Mouse (Mus musculus) small intestine, adult 2 months (tissue): Measurements from ENCODE around the gene Pygb. TPM values are rescaled to one million over a fixed set of nuclear protein-coding genes. Genes with fewer than 3 reads are reported as not detected.

Experiments
- H3K27ac ChIP-seq: fragments of 200-500 bp; 2 replicates; pipeline ENCODE4 v1.5.1; 2012; ENCODE audit warnings: low read depth, low read length, control low read depth, inconsistent platforms; ENCODE audit not compliant: insufficient read depth
- H3K27me3 ChIP-seq: fragments of 200-500 bp; 2 replicates; pipeline ENCODE4 v1.6.1; 2012; ENCODE audit warnings: mild to moderate bottlenecking, moderate library complexity, low read length, inconsistent platforms; ENCODE audit not compliant: control insufficient read depth, insufficient read depth
- H3K36me3 ChIP-seq: fragments of 200-500 bp; 2 replicates; pipeline ENCODE4 v1.6.1; 2012; ENCODE audit warnings: mild to moderate bottlenecking, low read length, control low read depth, inconsistent platforms; ENCODE audit not compliant: control insufficient read depth, insufficient read depth
- H3K4me1 ChIP-seq: fragments of 200-500 bp; 2 replicates; pipeline ENCODE4 v1.6.1; 2012; ENCODE audit warnings: low read length, inconsistent platforms, mixed read lengths; ENCODE audit not compliant: control insufficient read depth, insufficient read depth, insufficient read length
- H3K4me3 ChIP-seq: fragments of 200-500 bp; 2 replicates; pipeline ENCODE4 v1.5.1; 2012; ENCODE audit warnings: low read depth, mild to moderate bottlenecking, control low read depth, inconsistent platforms, low read length, moderate library complexity
- CTCF ChIP-seq: fragments of 200-500 bp; IDR thresholded peaks from 2 replicates; pipeline ENCODE4 v1.5.1; 2012; ENCODE audit warnings: low read depth, mild to moderate bottlenecking, control low read depth, inconsistent platforms, low read length, moderate library complexity, mixed read lengths; ENCODE audit not compliant: insufficient replicate concordance, insufficient read length; ENCODE audit errors: extremely low read depth
- POLR2A ChIP-seq: fragments of 200-500 bp; IDR thresholded peaks from 2 replicates; pipeline ENCODE4 v1.6.1; 2012; ENCODE audit warnings: low read depth, mild to moderate bottlenecking, control low read depth, inconsistent platforms, low read length, moderate library complexity
- WGBS: fragments of 180-500 bp; shearing (Covaris S2); methylation state at CpG from one replicate; pipeline ENCODE4 v1.1.7; 2018; 5-methylcytosine and 5-hydroxymethylcytosine counted together
- polyA plus RNA-seq: library from polyadenylated mRNA; depleted of rRNA; stranded (reverse); fragments of >200 nt; gene quantifications from 2 replicates; pipeline ENCODE4 v1.2.3, GENCODE M21; 2012; rRNA removed

Gene Pygb
- polyA plus RNA-seq, 1 experiment: 20.5 TPM

DNA sequence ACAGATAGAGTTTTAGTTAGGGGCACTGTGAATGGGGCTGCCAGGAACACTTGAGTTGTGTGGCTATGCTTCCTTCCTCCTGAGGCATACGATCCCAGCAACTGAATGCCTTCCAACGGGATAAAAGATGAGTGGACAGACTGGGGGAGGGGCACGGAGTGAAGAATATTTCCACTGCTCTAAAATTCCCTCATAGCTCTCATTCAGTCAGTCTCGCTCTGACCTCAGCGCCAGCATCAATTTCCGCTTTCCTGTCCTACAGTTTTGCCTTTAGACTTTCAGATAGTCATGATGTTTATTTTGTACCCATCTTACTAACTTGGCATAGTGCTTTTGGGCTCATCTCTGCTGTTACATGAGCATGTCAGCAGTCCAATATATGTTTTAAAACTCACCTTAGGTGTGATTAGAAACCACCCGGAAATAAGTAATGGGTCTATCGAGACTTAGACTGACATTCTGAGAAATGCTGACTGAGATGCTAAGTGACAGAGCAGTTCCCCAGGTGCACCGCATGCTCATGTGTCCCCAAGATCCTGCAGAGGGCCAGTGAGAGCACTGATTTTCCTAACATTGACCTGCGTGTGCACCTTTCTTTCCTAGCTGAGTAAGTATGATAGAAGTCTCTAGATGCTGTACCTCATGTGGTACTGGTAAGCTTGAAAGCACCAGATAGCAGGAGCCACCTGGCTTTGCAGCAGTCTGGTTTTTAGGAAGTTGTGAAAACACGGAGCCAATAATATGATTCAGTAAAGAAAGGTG lies 73.4 kb downstream of the Pygb start:
- peaks cover 5% of the 10 kb centered on the region; the same call in 1 of the 2 replicates for H3K4me1 ChIP-seq
- TF ChIP-seq CTCF (no peak), POLR2A (no peak)
- no peaks in the 10 kb centered on the region for H3K27me3 ChIP-seq
- WGBS: 75% methylated on average over 11 of the region's 11 CpGs
- H3K36me3 ChIP-seq: 0 out of 2 replicates have a peak, but pooled peaks cover 2% of the 10 kb centered on the region
- H3K27ac ChIP-seq: no peak overlapping the region
- H3K4me3 ChIP-seq: no peak overlapping the region

DNA sequence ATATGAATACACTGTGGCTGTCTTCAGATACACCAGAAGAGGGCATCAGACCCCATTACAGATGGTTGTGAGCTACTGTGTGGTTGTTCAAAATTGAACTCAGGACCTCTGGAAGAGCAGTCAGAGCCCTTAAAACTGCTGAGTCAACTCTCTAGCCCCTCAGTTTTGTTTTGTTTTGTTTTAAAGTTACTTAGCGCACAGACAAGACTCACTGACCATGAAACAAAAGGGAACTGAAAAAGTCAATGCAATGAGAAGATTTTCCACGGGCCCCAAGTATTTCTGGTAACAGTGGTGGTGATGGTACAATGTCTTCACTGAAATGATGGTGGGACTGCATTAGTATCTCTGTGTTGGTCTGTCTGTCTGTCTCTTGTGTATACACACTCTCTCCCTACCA lies 74.6 kb downstream of the Pygb start:
- Histone ChIP-seq H3K27me3 (no peaks in the 10 kb centered on the region), H3K27ac (no peak overlapping the region), H3K4me3 (no peak overlapping the region), H3K4me1 (peaks cover under 1% of the 10 kb centered on the region; the same call in 1 of the 2 replicates), H3K36me3 (0 out of 2 replicates have a peak, but pooled peaks cover 2% of the 10 kb centered on the region)
- WGBS: 84% methylated on average over 2 of the region's 2 CpGs
- no peak for TF ChIP-seq POLR2A
- TF ChIP-seq CTCF: no peak

DNA sequence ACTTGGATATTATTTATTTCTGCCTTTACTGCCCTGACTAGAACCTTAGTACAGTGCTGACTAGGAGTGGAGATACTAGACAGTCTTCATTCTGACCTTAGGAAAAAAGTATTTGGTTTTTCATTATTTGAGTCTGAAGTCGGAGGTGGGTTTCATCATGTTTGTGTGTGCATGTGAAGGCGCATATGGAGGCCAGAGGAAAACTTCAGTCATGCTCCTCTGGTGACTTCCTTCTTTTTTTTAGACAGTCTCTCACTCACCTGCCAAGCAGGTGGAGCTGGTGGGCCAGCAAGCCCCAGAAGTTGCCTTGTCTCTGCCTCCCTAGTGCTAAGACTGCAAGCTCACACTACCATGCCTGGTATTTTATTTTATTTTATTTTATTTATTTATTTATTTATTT lies 80.5 kb downstream of the Pygb start:
- Histone ChIP-seq H3K4me3 (no peak overlapping the region), H3K4me1 (no peaks in the 10 kb centered on the region), H3K27ac (no peak overlapping the region), H3K27me3 (no peaks in the 10 kb centered on the region), H3K36me3 (no peaks in the 10 kb centered on the region)
- TF ChIP-seq CTCF: no peak
- TF ChIP-seq POLR2A: no peak
- WGBS: 96% methylated on average over 2 of the region's 2 CpGs

DNA sequence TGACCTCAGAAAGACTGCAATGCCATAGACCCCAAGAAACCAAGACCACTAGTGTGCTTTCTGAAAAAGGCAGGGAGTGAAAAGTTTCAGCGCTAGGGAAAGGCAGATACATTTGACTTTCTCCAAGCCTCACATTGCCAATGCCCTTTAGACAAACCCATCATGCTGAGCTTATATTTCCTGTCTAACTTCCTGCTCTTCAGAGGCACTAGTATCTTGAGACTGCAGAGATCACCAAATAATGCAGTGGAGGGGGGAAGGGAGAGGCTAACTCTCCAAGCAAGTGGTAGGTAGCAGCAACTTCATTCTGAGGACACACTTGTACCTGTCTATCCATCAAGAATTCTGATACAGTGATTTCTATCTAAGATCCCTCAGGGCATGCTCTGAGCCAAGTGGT lies 82.9 kb downstream of the Pygb start:
- Histone ChIP-seq H3K4me3 (no peak overlapping the region), H3K4me1 (no peaks in the 10 kb centered on the region), H3K27ac (no peak overlapping the region), H3K36me3 (no peaks in the 10 kb centered on the region), H3K27me3 (no peaks in the 10 kb centered on the region)
- no peak for TF ChIP-seq POLR2A
- TF ChIP-seq CTCF: no peak
- WGBS: 87% methylated on average over 1 of the region's 1 CpGs

DNA sequence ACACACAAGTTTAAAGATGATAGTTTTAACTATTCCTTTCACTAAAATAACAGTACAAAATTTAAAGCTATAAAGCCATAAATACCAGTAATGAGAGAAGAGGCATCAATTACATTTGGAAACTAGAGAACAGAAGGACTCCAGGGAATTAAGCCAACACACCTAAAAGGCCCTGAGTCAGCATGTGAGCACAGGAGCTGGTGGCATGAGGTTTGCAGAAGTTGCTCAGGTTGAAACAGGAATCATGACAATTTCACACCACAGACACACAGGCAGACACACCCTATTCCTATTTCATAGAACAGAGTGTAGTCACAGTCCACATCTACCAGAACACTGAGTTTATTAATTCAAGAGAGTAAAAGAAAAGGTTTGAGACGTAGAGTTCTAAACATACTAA lies 88.0 kb downstream of the Pygb start:
- WGBS: 89% methylated on average over 1 of the region's 1 CpGs
- Histone ChIP-seq H3K27me3 (no peaks in the 10 kb centered on the region), H3K4me3 (no peak overlapping the region), H3K36me3 (peaks cover 2% of the 10 kb centered on the region; the same call in 1 of the 2 replicates), H3K27ac (no peak overlapping the region), H3K4me1 (no peaks in the 10 kb centered on the region; the same call in 1 of the 2 replicates)
- no peak for TF ChIP-seq POLR2A
- no peak for TF ChIP-seq CTCF

DNA sequence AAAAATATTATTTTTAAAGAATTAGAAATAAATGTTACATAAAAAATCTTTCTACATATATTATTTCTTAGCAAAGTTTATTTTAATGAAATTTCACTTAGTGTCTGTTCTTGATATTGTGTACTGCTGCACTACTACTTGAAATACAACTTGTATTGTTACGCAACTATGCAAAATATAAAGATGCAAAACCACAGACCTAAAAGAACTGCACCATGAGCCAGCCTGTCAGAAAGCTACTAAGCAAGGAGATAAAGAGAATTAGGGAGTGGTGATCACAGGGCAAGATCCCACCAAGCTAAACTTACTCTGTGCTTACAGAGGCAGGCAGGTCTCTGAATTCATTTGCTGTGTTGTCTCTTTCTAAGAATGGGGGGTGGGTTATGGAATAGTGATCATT lies 88.7 kb downstream of the Pygb start:
- Histone ChIP-seq H3K36me3 (peaks cover 2% of the 10 kb centered on the region; the same call in 1 of the 2 replicates), H3K4me3 (no peak overlapping the region), H3K4me1 (no peaks in the 10 kb centered on the region; the same call in 1 of the 2 replicates), H3K27me3 (no peaks in the 10 kb centered on the region), H3K27ac (no peak overlapping the region)
- WGBS: 95% methylated on average over 1 of the region's 1 CpGs
- TF ChIP-seq POLR2A (no peak), CTCF (no peak)

DNA sequence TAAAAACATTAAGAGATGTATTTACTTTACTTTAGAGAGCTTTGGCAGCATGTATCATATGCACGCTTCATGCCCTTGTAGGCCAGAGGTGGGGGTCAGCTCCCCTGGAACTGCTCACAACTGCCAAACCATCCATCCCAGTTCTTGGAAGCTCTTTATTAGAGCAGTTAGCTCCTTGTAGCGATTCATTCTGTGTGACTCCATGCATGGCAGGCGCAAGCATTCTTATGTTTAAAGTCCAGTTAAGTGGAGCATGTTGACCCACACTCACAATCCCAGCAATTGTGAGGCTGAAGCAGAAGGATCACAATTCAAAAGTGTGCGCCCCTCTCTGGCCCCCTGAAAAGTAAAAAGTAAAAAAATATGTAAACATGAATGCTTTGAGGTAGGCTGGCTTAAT lies 91.0 kb downstream of the Pygb start:
- WGBS: 92% methylated on average over 4 of the region's 4 CpGs

More for the DNA sequence above, 91.0 kb downstream of the Pygb start:
- TF ChIP-seq CTCF: no peak
- no peak for TF ChIP-seq POLR2A
- no peak overlapping the region for H3K27ac ChIP-seq
- no peaks in the 10 kb centered on the region for H3K27me3 ChIP-seq
- H3K4me3 ChIP-seq: no peak overlapping the region
- H3K36me3 ChIP-seq: peaks cover 2% of the 10 kb centered on the region; the same call in 1 of the 2 replicates
- no peaks in the 10 kb centered on the region; the same call in 1 of the 2 replicates for H3K4me1 ChIP-seq

Other genes with a start within 250 kb of the Pygb start
- gene Cst7, start 216.3 kb upstream of the Pygb start, polyA plus RNA-seq: 2.8 and 3.5 TPM in 2 replicates
- gene Apmap, start 178.2 kb upstream of the Pygb start, polyA plus RNA-seq: 28.5 and 37.7 TPM in 2 replicates
- gene Acss1, start 118.2 kb upstream of the Pygb start, polyA plus RNA-seq: 133 and 151 TPM in 2 replicates
- gene Vsx1, start 97.4 kb upstream of the Pygb start, polyA plus RNA-seq: not detected in 2 replicates
- gene Entpd6, start 37.7 kb upstream of the Pygb start, polyA plus RNA-seq: 11.3 and 19.8 TPM in 2 replicates
- 61.1 and 85.9 TPM in 2 replicates for gene Abhd12, start 118.0 kb downstream of the Pygb start, polyA plus RNA-seq
- 0.66 and 1.0 TPM in 2 replicates for gene Gins1, start 118.7 kb downstream of the Pygb start, polyA plus RNA-seq